14 mouse cellular contexts compared by ENCODE assay signal in the genomic region with DNA sequence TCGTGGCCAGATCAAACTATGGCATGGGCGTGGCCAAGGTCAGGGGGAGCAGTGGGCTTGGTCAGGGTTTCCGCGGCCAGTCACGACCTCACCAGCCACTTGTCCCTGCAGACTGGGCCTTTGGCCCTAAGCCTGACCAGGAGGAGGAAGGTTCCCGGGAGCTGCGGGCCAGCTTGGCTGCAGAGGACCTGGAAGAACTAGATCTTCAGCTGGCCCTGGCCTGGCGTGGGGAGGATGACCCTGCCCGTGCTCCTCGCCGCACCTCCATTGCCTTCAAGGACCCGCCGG. TPM values are rescaled to one million over a fixed set of nuclear protein-coding genes. Genes with fewer than 3 reads are reported as not detected.
"Had no signal": no experiment of that assay in that cellular context is flagged by ENCODE, and none has a peak within 500 bp of the region (broad histone marks: within the 10 kb centered on the region; RNA-seq: fewer than 3 reads in every experiment).

No protein-coding gene starts in this region.

- DNase-seq: kidney, postnatal 14 days; lung, embryonic 14.5 days; lung, postnatal 10 days; lung, postnatal 4 days; thymus, adult 2 months; thymus, postnatal 25 days had no signal

- ATAC-seq: midbrain, embryonic 16.5 days had no signal

- H3K9me3 ChIP-seq: kidney, embryonic 15.5 days; limb, embryonic 15.5 days; liver, embryonic 12.5 days; midbrain, embryonic 12.5 days had no signal

- H3K9ac ChIP-seq: kidney, embryonic 15.5 days; limb, embryonic 15.5 days; liver, embryonic 12.5 days; lung, embryonic 14.5 days; midbrain, embryonic 12.5 days had no signal

- H3K4me3 ChIP-seq: kidney, embryonic 15.5 days; left cerebral cortex, adult 2 months; limb, embryonic 15.5 days; liver, embryonic 12.5 days; midbrain, embryonic 12.5 days had no signal

- H3K4me2 ChIP-seq: kidney, embryonic 15.5 days; limb, embryonic 15.5 days; liver, embryonic 12.5 days; lung, embryonic 14.5 days; midbrain, embryonic 12.5 days had no signal

- H3K27me3 ChIP-seq: kidney, embryonic 15.5 days; limb, embryonic 15.5 days; liver, embryonic 12.5 days had no signal

- H3K27ac ChIP-seq: kidney, embryonic 15.5 days; left cerebral cortex, adult 2 months; limb, embryonic 15.5 days; liver, embryonic 12.5 days; midbrain, embryonic 12.5 days; stomach, postnatal 0 days had no signal

RNA-seq across cellular contexts. Expression of a gene that starts 1.8 kb away (rescaled TPM):
- total RNA-seq: neutrophil, adult 5-6 weeks had no signal
